Mouse (Mus musculus) erythroblast, embryonic 14.5 days (primary cell): Measurements from ENCODE around the gene Fam205c.

Experiments
- GATA1 ChIP-seq: IDR thresholded peaks from 2 replicates; pipeline ENCODE4 v1.6.1; 2012; ENCODE audit warnings: low read length, inconsistent platforms, mixed read lengths
- TAL1 ChIP-seq: IDR thresholded peaks from 3 replicates; pipeline ENCODE4 v1.6.1; 2012; ENCODE audit warnings: low read length, inconsistent platforms, mixed read lengths

DNA sequence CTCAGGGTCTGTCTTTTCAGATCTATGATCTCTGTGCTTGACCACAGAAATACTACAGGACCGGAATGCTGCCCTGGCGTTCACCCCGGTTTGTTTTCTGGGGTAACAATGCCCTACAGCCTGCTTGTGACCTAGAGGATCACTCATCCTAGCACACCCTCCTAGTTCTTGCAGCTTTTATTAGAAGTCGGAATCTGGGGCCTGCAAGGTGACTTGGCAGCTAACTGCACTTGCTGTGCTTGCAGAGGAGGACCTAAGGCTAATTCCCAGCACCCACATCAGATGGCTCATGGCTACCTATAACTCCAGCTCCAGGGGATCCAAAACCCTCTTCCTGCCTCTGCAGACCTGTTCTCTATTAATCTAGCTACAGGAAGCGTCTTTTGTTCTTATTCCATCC, 28.7 kb upstream of the Fam205c start:
- no peak for TF ChIP-seq TAL1
- no peak for TF ChIP-seq GATA1
